Mouse (Mus musculus): Measurements from ENCODE around the gene Zkscan14. TPM values are rescaled to one million over a fixed set of nuclear protein-coding genes. Genes with fewer than 3 reads are reported as not detected.

Gene Zkscan14
- 32.7 to 34.6 TPM (median 33.6 TPM) in 4 replicates for total RNA-seq (2023; ENCODE audit: inconsistent age)

GRCm38 (mm10) chr5:145201321-145201991 lies at the start of gene Zkscan14:
Gene Zkscan14 (minus strand): TSS chr5:145201868.

GRCm38 (mm10) chr5:145231367-145231871 lies 29.8 kb upstream of the Zkscan14 start, which contains the start of gene Zfp655:
Gene Zfp655 (plus strand): TSS chr5:145231715.

GRCm38 (mm10) chr5:145203936-145204691 lies 2.4 kb upstream of the Zkscan14 start, which contains the start of gene Zkscan5:
Gene Zkscan5 (plus strand): TSS chr5:145204562.

GRCm38 (mm10) chr5:145191962-145192361 lies 9.7 kb downstream of the Zkscan14 start, which contains the start of gene Atp5j2:
Gene Atp5j2 (minus strand): TSS chr5:145192062.

GRCm38 (mm10) chr5:145166536-145167305 lies 34.9 kb downstream of the Zkscan14 start, which contains the start of the genes Ptcd1 and Cpsf4:
Gene Ptcd1 (minus strand): TSS chr5:145167108.
Gene Cpsf4 (plus strand): TSS chr5:145167213.

Other genes starting within 250 kb of the Zkscan14 start
- gene Smurf1, start 236.0 kb downstream of the Zkscan14 start, total RNA-seq (2023; ENCODE audit: inconsistent age): 19.3 to 24.9 TPM (median 20.4 TPM) in 4 replicates
- not detected in 4 replicates for gene Gm4871, start 169.1 kb downstream of the Zkscan14 start, total RNA-seq (2023; ENCODE audit: inconsistent age)
- not detected in 4 replicates for gene 1700018F24Rik, start 158.9 kb downstream of the Zkscan14 start, total RNA-seq (2023; ENCODE audit: inconsistent age)
- gene Arpc1a, start 118.0 kb downstream of the Zkscan14 start, total RNA-seq (2023; ENCODE audit: inconsistent age): 92.7 to 106 TPM (median 95.1 TPM) in 4 replicates
- gene Kpna7, start 117.8 kb downstream of the Zkscan14 start, total RNA-seq (2023; ENCODE audit: inconsistent age): not detected in 4 replicates
- gene Arpc1b, start 87.7 kb downstream of the Zkscan14 start, total RNA-seq (2023; ENCODE audit: inconsistent age): 475 to 504 TPM (median 483 TPM) in 4 replicates
- gene Pdap1, start 61.6 kb downstream of the Zkscan14 start, total RNA-seq (2023; ENCODE audit: inconsistent age): 43.2 to 51.2 TPM (median 45.2 TPM) in 4 replicates
- gene Bud31, start 61.5 kb downstream of the Zkscan14 start, total RNA-seq (2023; ENCODE audit: inconsistent age): 197 to 219 TPM (median 209 TPM) in 4 replicates
- gene Ptcd1, start 34.8 kb downstream of the Zkscan14 start, total RNA-seq (2023; ENCODE audit: inconsistent age): 22.1 to 24.1 TPM (median 23.3 TPM) in 4 replicates
- gene Cpsf4, start 34.7 kb downstream of the Zkscan14 start, total RNA-seq (2023; ENCODE audit: inconsistent age): 38.9 to 41.3 TPM (median 40.4 TPM) in 4 replicates
- gene Atp5j2, start 9.8 kb downstream of the Zkscan14 start, total RNA-seq (2023; ENCODE audit: inconsistent age): 141 to 154 TPM (median 151 TPM) in 4 replicates
- 8.4 to 10.2 TPM (median 9.2 TPM) in 4 replicates for gene Zkscan5, start 2.7 kb upstream of the Zkscan14 start, total RNA-seq (2023; ENCODE audit: inconsistent age)
- 73.9 to 88.1 TPM (median 79.3 TPM) in 4 replicates for gene Zfp655, start 29.8 kb upstream of the Zkscan14 start, total RNA-seq (2023; ENCODE audit: inconsistent age)
- 30.6 to 40.5 TPM (median 34.8 TPM) in 4 replicates for gene Zscan25, start 78.6 kb upstream of the Zkscan14 start, total RNA-seq (2023; ENCODE audit: inconsistent age)
- 0.26 TPM in 1 of 4 replicates, not detected in the others for gene Cyp3a57, start 143.4 kb upstream of the Zkscan14 start, total RNA-seq (2023; ENCODE audit: inconsistent age)

Data from B cell, adult (primary cell).